9 mouse cellular contexts compared by ENCODE assay signal in genomic region chr1:37341914-37342313, GRCm38 (mm10). TPM values are rescaled to one million over a fixed set of nuclear protein-coding genes. Genes with fewer than 3 reads are reported as not detected.
DNase-seq lines count a peak whose midpoint lies in the region; ATAC-seq and TF ChIP-seq lines count a peak whose summit lies in the region.
"Had no signal": no experiment of that assay in that cellular context is flagged by ENCODE, and none has a peak within 500 bp of the region (broad histone marks: within the 10 kb centered on the region; RNA-seq: fewer than 3 reads in every experiment).

No protein-coding gene starts in this region.

- H3K9me3 ChIP-seq in limb, embryonic 15.5 days, result no peaks in the 10 kb centered on the region
- H3K9me3 ChIP-seq: forebrain, embryonic 12.5 days had no signal

- H3K4me2 ChIP-seq in limb, embryonic 15.5 days, result no peak overlapping the region
- H3K4me2 ChIP-seq: forebrain, embryonic 12.5 days had no signal

- no peak for TF ChIP-seq CTCF in thymus, adult 2 months (IDR thresholded peaks at IDR 0.05; ENCODE audit: borderline replicate concordance, control insufficient read depth, extremely low read depth, insufficient read depth, low read length, poor library complexity)

- peak; percentile 96 for DNase-seq in heart, adult 11 months
- DNase-seq in heart, postnatal 25 days (ENCODE audit: low spot score), result no peak
- DNase-seq in urinary bladder, postnatal 14 days (ENCODE audit: low spot score), result peak; percentile 26
- no peak for DNase-seq in urinary bladder, postnatal 4 days (ENCODE audit: low spot score in 2 of 2)
- no peak for DNase-seq in testis, postnatal 14 days (ENCODE audit: low spot score)
- DNase-seq in thymus, adult 2 months, result no peak
- no peak for DNase-seq in right cerebral cortex, adult 2 months (ENCODE audit: low spot score in 2 of 2)

- intact Hi-C loops in heart, postnatal 25 days (cut with DNase I), result no loop called here

- no peak for TF ChIP-seq POLR2A in thymus, adult 2 months (IDR thresholded peaks at IDR 0.05; ENCODE audit: control insufficient read depth, extremely low read depth, insufficient read depth, low read length, poor library complexity)

- no peak overlapping the region for H3K9ac ChIP-seq in limb, embryonic 15.5 days
- H3K9ac ChIP-seq: forebrain, embryonic 12.5 days had no signal

- no peaks in the 10 kb centered on the region for H3K27me3 ChIP-seq in limb, embryonic 15.5 days
- no peaks in the 10 kb centered on the region for H3K27me3 ChIP-seq in thymus, adult 2 months (ENCODE audit: control insufficient read depth, insufficient read depth, low read length)
- H3K27me3 ChIP-seq: forebrain, embryonic 12.5 days had no signal

- no peaks in the 10 kb centered on the region for H3K36me3 ChIP-seq in limb, embryonic 15.5 days
- H3K36me3 ChIP-seq in thymus, adult 2 months (ENCODE audit: control insufficient read depth, insufficient read depth, low read length), result no peaks in the 10 kb centered on the region
- H3K36me3 ChIP-seq: forebrain, embryonic 12.5 days had no signal

- 65% methylated on average over 4 of the region's 4 CpGs for WGBS in limb, embryonic 15.5 days
- 95% methylated on average over 4 of the region's 4 CpGs for WGBS in thymus, adult 2 months

- no peak overlapping the region for H3K4me3 ChIP-seq in limb, embryonic 15.5 days
- no peak overlapping the region for H3K4me3 ChIP-seq in thymus, adult 2 months (ENCODE audit: control insufficient read depth, insufficient read depth, low read length)
- H3K4me3 ChIP-seq: forebrain, embryonic 12.5 days had no signal

- peaks cover 10% of the 10 kb centered on the region for H3K4me1 ChIP-seq in limb, embryonic 15.5 days
- peaks cover 2% of the 10 kb centered on the region; the same call in 1 of the 2 replicates for H3K4me1 ChIP-seq in thymus, adult 2 months (replicated peaks; ENCODE audit: control insufficient read depth, insufficient read depth, low read length)

- no peak overlapping the region; the same call in 1 of the 2 replicates for H3K27ac ChIP-seq in limb, embryonic 15.5 days
- H3K27ac ChIP-seq in thymus, adult 2 months (ENCODE audit: control insufficient read depth, insufficient read depth, low read length), result no peak overlapping the region
- H3K27ac ChIP-seq: forebrain, embryonic 12.5 days had no signal

- 0 out of 2 replicates have a peak, but pooled peaks have one; percentile 65 for ATAC-seq in limb, embryonic 15.5 days (ENCODE audit: insufficient number of reproducible peaks, low FRiP score, low TSS enrichment, low read depth)

RNA-seq across cellular contexts. Expression of gene Inpp4a, which starts 42.2 kb away (rescaled TPM):
- 10 to 100 TPM; 17.6 to 17.8 TPM for total RNA-seq in heart, postnatal 25 days (2021)
- 16.9 and 18.4 TPM in 2 replicates for polyA plus RNA-seq in limb, embryonic 15.5 days (2015; fragmentation: Nextera tagmentation; extraction: Ambion mirVana)
- 14.5 and 17.0 TPM in 2 replicates for polyA plus RNA-seq in thymus, adult 2 months (2012; rRNA removed)

Comparison
In these comparisons a context has a peak if more than half of its experiments do, and no peak if none do; other contexts are left out.
1. DNase-seq: peak in heart, adult 11 months (single experiment) and urinary bladder, postnatal 14 days (single experiment); none in heart, postnatal 25 days (single experiment), urinary bladder, postnatal 4 days (0 of 2), testis, postnatal 14 days (single experiment), thymus, adult 2 months (single experiment) and right cerebral cortex, adult 2 months (0 of 2).